In genomic region chr1:74367886-74368645, GRCm38 (mm10) we compare ENCODE assay signal across 8 mouse cellular contexts. TPM values are rescaled to one million over a fixed set of nuclear protein-coding genes. Genes with fewer than 3 reads are reported as not detected.
A peak's percentile ranks its signal among the peaks of the same experiment; 100 is the strongest.
DNase-seq lines count a peak whose midpoint lies in the region; ATAC-seq and TF ChIP-seq lines count a peak whose summit lies in the region.

No protein-coding gene starts in this region.

- no peak for DNase-seq in thymus, adult 2 months
- no peak for DNase-seq in thymus, postnatal 10 days (ENCODE audit: low spot score in 2 of 2)
- peak; percentile 59 for DNase-seq in lung, postnatal 14 days
- DNase-seq in retina, embryonic 14.5 days (ENCODE audit: low spot score) = peak; percentile 56
- DNase-seq in frontal cortex, postnatal 25 days (ENCODE audit: low spot score in 2 of 2) = no peak

- peak overlapping the region; percentile 49; the same call in 1 of the 2 replicates for H3K9ac ChIP-seq in embryonic facial prominence, embryonic 12.5 days
- peak overlapping the region; percentile 58 for H3K9ac ChIP-seq in heart, embryonic 11.5 days (ENCODE audit: low read depth, low read length)
- peak overlapping the region; percentile 56 for H3K9ac ChIP-seq in kidney, embryonic 16.5 days (replicated peaks; ENCODE audit: low read length)

- no peak for TF ChIP-seq CTCF in thymus, adult 2 months (IDR thresholded peaks at IDR 0.05; ENCODE audit: borderline replicate concordance, control insufficient read depth, extremely low read depth, insufficient read depth, low read length, poor library complexity)

- 23% methylated on average over 34 of the region's 34 CpGs for WGBS in thymus, adult 2 months
- 17% methylated on average over 34 of the region's 34 CpGs for WGBS in embryonic facial prominence, embryonic 12.5 days
- WGBS in heart, embryonic 11.5 days (ENCODE audit: insufficient replicate concordance) = 7% methylated on average over 34 of the region's 34 CpGs
- 20% methylated on average over 34 of the region's 34 CpGs for WGBS in kidney, embryonic 16.5 days

- TF ChIP-seq POLR2A in thymus, adult 2 months (IDR thresholded peaks at IDR 0.05; ENCODE audit: control insufficient read depth, extremely low read depth, insufficient read depth, low read length, poor library complexity) = no peak

- no peak overlapping the region for H3K27ac ChIP-seq in thymus, adult 2 months (ENCODE audit: control insufficient read depth, insufficient read depth, low read length)
- no peak overlapping the region for H3K27ac ChIP-seq in embryonic facial prominence, embryonic 12.5 days
- no peak overlapping the region for H3K27ac ChIP-seq in heart, embryonic 11.5 days (ENCODE audit: low read depth, low read length)
- H3K27ac ChIP-seq in kidney, embryonic 16.5 days (ENCODE audit: low read length) = 0 out of 2 replicates have a peak overlapping the region, but pooled peaks have one; percentile 8

- no peak for ATAC-seq in embryonic facial prominence, embryonic 12.5 days (ENCODE audit: insufficient number of reproducible peaks, insufficient read depth, low FRiP score, low TSS enrichment)
- ATAC-seq in heart, embryonic 11.5 days (replicated peaks; ENCODE audit: insufficient number of reproducible peaks, low FRiP score, low TSS enrichment) = 0 out of 2 replicates have a peak, but pooled peaks have one; percentile 67
- ATAC-seq in kidney, embryonic 16.5 days (ENCODE audit: low FRiP score, low TSS enrichment) = peak; percentile 83

- peak overlapping the region; percentile 25 for H3K4me3 ChIP-seq in thymus, adult 2 months (ENCODE audit: control insufficient read depth, insufficient read depth, low read length)
- H3K4me3 ChIP-seq in embryonic facial prominence, embryonic 12.5 days = peak overlapping the region; percentile 31
- peak overlapping the region; percentile 43 for H3K4me3 ChIP-seq in heart, embryonic 11.5 days (ENCODE audit: low read depth, low read length)
- peak overlapping the region; percentile 40 for H3K4me3 ChIP-seq in kidney, embryonic 16.5 days (ENCODE audit: low read length)

- H3K36me3 ChIP-seq in thymus, adult 2 months (ENCODE audit: control insufficient read depth, insufficient read depth, low read length) = no peaks in the 10 kb centered on the region
- no peaks in the 10 kb centered on the region for H3K36me3 ChIP-seq in embryonic facial prominence, embryonic 12.5 days
- no peaks in the 10 kb centered on the region for H3K36me3 ChIP-seq in heart, embryonic 11.5 days (ENCODE audit: control insufficient read depth, insufficient read depth, low read length)
- no peaks in the 10 kb centered on the region for H3K36me3 ChIP-seq in kidney, embryonic 16.5 days (ENCODE audit: insufficient read depth, low read length)

- H3K9me3 ChIP-seq in embryonic facial prominence, embryonic 12.5 days = no peaks in the 10 kb centered on the region
- H3K9me3 ChIP-seq in heart, embryonic 11.5 days (replicated peaks; ENCODE audit: control insufficient read depth, low read length) = no peaks in the 10 kb centered on the region
- H3K9me3 ChIP-seq in kidney, embryonic 16.5 days (ENCODE audit: low read length) = no peaks in the 10 kb centered on the region

- peaks cover 13% of the 10 kb centered on the region for H3K4me1 ChIP-seq in thymus, adult 2 months (replicated peaks; ENCODE audit: control insufficient read depth, insufficient read depth, low read length)
- H3K4me1 ChIP-seq in embryonic facial prominence, embryonic 12.5 days = no peaks in the 10 kb centered on the region
- H3K4me1 ChIP-seq in heart, embryonic 11.5 days (ENCODE audit: control insufficient read depth, insufficient read depth, low read length) = peaks cover 4% of the 10 kb centered on the region
- H3K4me1 ChIP-seq in kidney, embryonic 16.5 days (ENCODE audit: insufficient read depth, low read length) = peaks cover 14% of the 10 kb centered on the region

- H3K4me2 ChIP-seq in embryonic facial prominence, embryonic 12.5 days (replicated peaks) = peak overlapping the region; percentile 58
- peak overlapping the region; percentile 73 for H3K4me2 ChIP-seq in heart, embryonic 11.5 days
- peak overlapping the region; percentile 57 for H3K4me2 ChIP-seq in kidney, embryonic 16.5 days (replicated peaks; ENCODE audit: low read depth, low read length)

- no peaks in the 10 kb centered on the region for H3K27me3 ChIP-seq in thymus, adult 2 months (ENCODE audit: control insufficient read depth, insufficient read depth, low read length)
- no peaks in the 10 kb centered on the region for H3K27me3 ChIP-seq in embryonic facial prominence, embryonic 12.5 days
- H3K27me3 ChIP-seq in heart, embryonic 11.5 days (ENCODE audit: control insufficient read depth, insufficient read depth, low read length) = no peaks in the 10 kb centered on the region
- no peaks in the 10 kb centered on the region for H3K27me3 ChIP-seq in kidney, embryonic 16.5 days (ENCODE audit: insufficient read depth, low read length)

RNA-seq across cellular contexts. Expression of gene Catip, which starts 6.2 kb away (rescaled TPM):
- polyA plus RNA-seq in thymus, adult 2 months (2012; rRNA removed) = 0.13 and 0.27 TPM in 2 replicates
- 0.93 and 0.98 TPM in 2 replicates for polyA plus RNA-seq in embryonic facial prominence, embryonic 12.5 days (2016; fragmentation: Nextera tagmentation; extraction: Ambion mirVana)
- polyA plus RNA-seq in heart, embryonic 11.5 days (2014; fragmentation: Nextera tagmentation; extraction: Ambion mirVana) = 0.17 and 0.59 TPM in 2 replicates
- 0.50 and 0.53 TPM in 2 replicates for polyA plus RNA-seq in kidney, embryonic 16.5 days (2015; fragmentation: Nextera tagmentation; extraction: Ambion mirVana)

RNA-seq across cellular contexts. Expression of gene Slc11a1, which starts 6.9 kb away (rescaled TPM):
- polyA plus RNA-seq in thymus, adult 2 months (2012; rRNA removed) = 46.3 and 48.7 TPM in 2 replicates
- polyA plus RNA-seq in embryonic facial prominence, embryonic 12.5 days (2016; fragmentation: Nextera tagmentation; extraction: Ambion mirVana) = 4.1 and 5.0 TPM in 2 replicates
- 1.1 TPM in 2 replicates for polyA plus RNA-seq in heart, embryonic 11.5 days (2014; fragmentation: Nextera tagmentation; extraction: Ambion mirVana)
- 4.5 and 5.4 TPM in 2 replicates for polyA plus RNA-seq in kidney, embryonic 16.5 days (2015; fragmentation: Nextera tagmentation; extraction: Ambion mirVana)

RNA-seq across cellular contexts. Expression of gene Ctdsp1, which starts 23.2 kb away (rescaled TPM):
- polyA plus RNA-seq in thymus, adult 2 months (2012; rRNA removed) = 201 and 203 TPM in 2 replicates
- polyA plus RNA-seq in embryonic facial prominence, embryonic 12.5 days (2016; fragmentation: Nextera tagmentation; extraction: Ambion mirVana) = 75.7 and 78.9 TPM in 2 replicates
- polyA plus RNA-seq in heart, embryonic 11.5 days (2014; fragmentation: Nextera tagmentation; extraction: Ambion mirVana) = 59.6 and 63.8 TPM in 2 replicates
- 91.1 and 94.0 TPM in 2 replicates for polyA plus RNA-seq in kidney, embryonic 16.5 days (2015; fragmentation: Nextera tagmentation; extraction: Ambion mirVana)

RNA-seq across cellular contexts. Expression of gene Vil1, which starts 41.1 kb away (rescaled TPM):
- polyA plus RNA-seq in thymus, adult 2 months (2012; rRNA removed) = 0.74 and 1.0 TPM in 2 replicates
- polyA plus RNA-seq in embryonic facial prominence, embryonic 12.5 days (2016; fragmentation: Nextera tagmentation; extraction: Ambion mirVana) = 0.23 and 0.24 TPM in 2 replicates
- polyA plus RNA-seq in heart, embryonic 11.5 days (2014; fragmentation: Nextera tagmentation; extraction: Ambion mirVana) = 0.23 and 0.45 TPM in 2 replicates
- 17.5 and 18.0 TPM in 2 replicates for polyA plus RNA-seq in kidney, embryonic 16.5 days (2015; fragmentation: Nextera tagmentation; extraction: Ambion mirVana)

Comparison
In these comparisons a context has a peak if more than half of its experiments do, and no peak if none do; other contexts are left out.
1. DNase-seq: peak in lung, postnatal 14 days (single experiment) and retina, embryonic 14.5 days (single experiment); none in thymus, adult 2 months (single experiment), thymus, postnatal 10 days (0 of 2) and frontal cortex, postnatal 25 days (0 of 2).
2. Peak in every context shown above with its lines, with median percentiles within 50 percentile points of each other: H3K4me3 ChIP-seq, H3K4me2 ChIP-seq and H3K9ac ChIP-seq.